Mouse (Mus musculus): Measurements from ENCODE around the gene Tjp1.

Tjp1 gene

GRCm38 (mm10) chr7:65489195-65489594 lies 38.4 kb downstream of the Tjp1 start:
- no peak for DNase-seq (ENCODE audit: extremely low read depth, low read depth)

GRCm38 (mm10) chr7:65486259-65486681 lies 41.3 kb downstream of the Tjp1 start:
- DNase-seq (ENCODE audit: extremely low read depth, low read depth), result no peak

- no peak for DNase-seq (ENCODE audit: extremely low read depth, low read depth)
These were observed 43.3 kb downstream of the Tjp1 start for GRCm38 (mm10) chr7:65484170-65484778.

GRCm38 (mm10) chr7:65482216-65482615 lies 45.4 kb downstream of the Tjp1 start:
- DNase-seq (ENCODE audit: extremely low read depth, low read depth), result no peak

GRCm38 (mm10) chr7:65472048-65472447 lies 55.5 kb downstream of the Tjp1 start:
- no peak for DNase-seq (ENCODE audit: extremely low read depth, low read depth)

- DNase-seq (ENCODE audit: extremely low read depth, low read depth), result no peak
These were observed 56.2 kb downstream of the Tjp1 start for GRCm38 (mm10) chr7:65471406-65471805.

GRCm38 (mm10) chr7:65470214-65470613 lies 57.4 kb downstream of the Tjp1 start:
- DNase-seq (ENCODE audit: extremely low read depth, low read depth), result no peak

GRCm38 (mm10) chr7:65469666-65470065 lies 57.9 kb downstream of the Tjp1 start:
- DNase-seq (ENCODE audit: extremely low read depth, low read depth), result no peak

GRCm38 (mm10) chr7:65468191-65468590 lies 59.4 kb downstream of the Tjp1 start:
- DNase-seq (ENCODE audit: extremely low read depth, low read depth), result no peak

GRCm38 (mm10) chr7:65467306-65468021 lies 60.1 kb downstream of the Tjp1 start:
- no peak for DNase-seq (ENCODE audit: extremely low read depth, low read depth)

GRCm38 (mm10) chr7:65466137-65466536 lies 61.4 kb downstream of the Tjp1 start:
- no peak for DNase-seq (ENCODE audit: extremely low read depth, low read depth)

GRCm38 (mm10) chr7:65464518-65465037 lies 63.0 kb downstream of the Tjp1 start:
- no peak for DNase-seq (ENCODE audit: extremely low read depth, low read depth)

GRCm38 (mm10) chr7:65463438-65463837 lies 64.1 kb downstream of the Tjp1 start:
- DNase-seq (ENCODE audit: extremely low read depth, low read depth), result no peak

GRCm38 (mm10) chr7:65461412-65461811 lies 66.2 kb downstream of the Tjp1 start:
- DNase-seq (ENCODE audit: extremely low read depth, low read depth), result no peak

GRCm38 (mm10) chr7:65460196-65460595 lies 67.4 kb downstream of the Tjp1 start:
- DNase-seq (ENCODE audit: extremely low read depth, low read depth), result no peak

- DNase-seq (ENCODE audit: extremely low read depth, low read depth), result no peak
These were observed 71.5 kb downstream of the Tjp1 start for GRCm38 (mm10) chr7:65456031-65456430.

- no peak for DNase-seq (ENCODE audit: extremely low read depth, low read depth)
These were observed 72.4 kb downstream of the Tjp1 start for GRCm38 (mm10) chr7:65455208-65455607.

GRCm38 (mm10) chr7:65454269-65454668 lies 73.3 kb downstream of the Tjp1 start:
- no peak for DNase-seq (ENCODE audit: extremely low read depth, low read depth)

- no peak for DNase-seq (ENCODE audit: extremely low read depth, low read depth)
These were observed 75.3 kb downstream of the Tjp1 start for GRCm38 (mm10) chr7:65452246-65452645.

- DNase-seq (ENCODE audit: extremely low read depth, low read depth), result no peak
These were observed 77.4 kb downstream of the Tjp1 start for GRCm38 (mm10) chr7:65450158-65450557.

- DNase-seq (ENCODE audit: extremely low read depth, low read depth), result no peak
These were observed 86.1 kb downstream of the Tjp1 start for GRCm38 (mm10) chr7:65441505-65441904.

GRCm38 (mm10) chr7:65439518-65439917 lies 88.1 kb downstream of the Tjp1 start:
- DNase-seq (ENCODE audit: extremely low read depth, low read depth), result no peak

- DNase-seq (ENCODE audit: extremely low read depth, low read depth), result no peak
These were observed 89.4 kb downstream of the Tjp1 start for GRCm38 (mm10) chr7:65438146-65438545.
